Mouse (Mus musculus): ENCODE results near the gene Timmdc1. TPM values are rescaled to one million over a fixed set of nuclear protein-coding genes. Genes with fewer than 3 reads are reported as not detected.

Timmdc1 gene
- total RNA-seq (2018; cell fraction: chromatin; rRNA removed), result 10 to 100 TPM in 16 of 26 experiments, 1 to 10 TPM in 10; 4.5 to 18.5 (median 10.8) TPM
- 10 to 100 TPM; 11.3 to 18.7 (median 16.0) TPM for total RNA-seq (2018; cell fraction: cytosol; rRNA removed)
- total RNA-seq (2018; cell fraction: nucleus; rRNA removed), result 10 to 100 TPM in 19 of 26 experiments, 1 to 10 TPM in 7; 6.9 to 22.7 (median 14.7) TPM
- 9.5 to 17.4 TPM (median 10.5 TPM) in 3 replicates for polyA plus RNA-seq (2018)

DNA sequence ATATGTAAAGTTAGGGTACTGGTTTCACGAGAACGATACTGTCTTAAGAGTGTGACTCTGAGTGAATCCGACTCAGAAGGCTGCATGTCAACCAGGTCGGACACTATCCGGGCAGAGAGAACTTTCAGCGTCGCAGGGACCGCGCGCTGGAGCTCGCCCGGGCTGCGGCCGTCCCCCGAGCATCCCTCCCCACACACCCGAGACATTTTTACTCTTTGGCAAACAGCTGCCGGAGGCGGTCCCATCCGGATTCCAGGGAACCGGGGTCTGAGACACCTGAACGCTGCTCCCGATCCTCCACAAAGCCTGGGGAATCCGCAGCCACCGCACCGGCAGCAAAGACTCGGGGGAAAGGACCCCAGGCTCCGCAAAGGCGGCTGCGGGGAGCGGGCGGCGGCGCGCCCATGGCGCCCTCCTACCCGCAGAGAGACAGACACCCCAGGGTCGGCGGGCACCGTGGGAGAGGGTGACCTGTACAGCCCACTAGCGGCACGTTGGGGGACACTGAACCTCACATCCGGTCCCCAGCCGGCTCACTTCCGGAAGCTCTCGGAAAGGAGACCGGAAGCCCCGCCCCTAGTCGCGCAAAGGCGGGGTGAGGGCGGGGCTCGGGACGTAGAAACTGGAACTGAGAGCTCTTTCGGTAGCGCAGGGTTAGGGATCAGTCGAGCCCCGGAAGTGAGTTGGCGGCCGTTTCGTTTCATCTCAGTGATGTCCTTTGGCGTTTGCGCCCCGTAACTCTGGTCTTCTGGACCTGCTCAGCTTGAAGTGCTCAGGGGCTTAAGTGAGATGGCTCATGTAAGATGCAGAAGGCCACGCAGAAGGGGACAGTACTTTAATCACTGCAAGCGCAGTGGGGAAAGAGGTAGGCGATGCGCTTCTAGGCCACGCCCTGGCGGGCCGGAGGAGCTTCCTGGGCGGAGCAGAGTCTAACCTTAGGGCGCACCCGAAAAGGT is at the start of gene Timmdc1:
Timmdc1 (minus strand) TSS at position 535 of the 956 bp plus-strand sequence.
- H3K4me3 ChIP-seq (ENCODE audit: inconsistent target), result peak within 1 kb of the TSS; percentile 73
- H3K36me3 ChIP-seq (ENCODE audit: inconsistent target), result peaks cover 21% of the 10 kb centered on the region; the same call in 1 of the 2 replicates
- WGBS (ENCODE audit: missing documents), result 1% methylated on average over 73 of the region's 73 CpGs

DNA sequence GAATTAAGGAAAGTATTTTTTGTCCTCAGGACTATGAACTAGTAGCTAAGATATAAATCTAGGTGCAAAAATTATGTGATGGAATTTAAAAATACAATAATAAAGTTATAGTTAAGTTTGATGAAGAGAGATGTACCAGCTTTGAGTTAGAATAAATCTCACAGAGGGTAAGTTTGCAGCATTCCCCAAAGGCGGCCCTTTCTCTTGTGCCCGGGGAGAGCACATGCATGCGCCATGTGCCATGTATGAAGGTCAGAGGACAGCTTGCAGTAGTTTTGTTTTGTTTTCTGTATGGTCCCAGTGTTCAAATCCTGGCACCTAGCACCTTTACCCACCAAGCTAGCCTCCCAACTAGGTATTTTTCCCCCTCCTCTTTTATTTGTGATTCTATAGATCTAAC is 49.0 kb upstream of the Timmdc1 start:
- Histone ChIP-seq H3K36me3 (ENCODE audit: inconsistent target) (peaks cover 43% of the 10 kb centered on the region), H3K27ac (no peak overlapping the region)
- WGBS (ENCODE audit: missing documents), result 93% methylated on average over 3 of the region's 3 CpGs

More for the DNA sequence above, at the start of gene Timmdc1:
- H3K79me2 ChIP-seq (ENCODE audit: inconsistent target), result peaks cover 15% of the 10 kb centered on the region; the same call in 1 of the 2 replicates
- H3K27ac ChIP-seq, result peak within 1 kb of the TSS; percentile 84

DNA sequence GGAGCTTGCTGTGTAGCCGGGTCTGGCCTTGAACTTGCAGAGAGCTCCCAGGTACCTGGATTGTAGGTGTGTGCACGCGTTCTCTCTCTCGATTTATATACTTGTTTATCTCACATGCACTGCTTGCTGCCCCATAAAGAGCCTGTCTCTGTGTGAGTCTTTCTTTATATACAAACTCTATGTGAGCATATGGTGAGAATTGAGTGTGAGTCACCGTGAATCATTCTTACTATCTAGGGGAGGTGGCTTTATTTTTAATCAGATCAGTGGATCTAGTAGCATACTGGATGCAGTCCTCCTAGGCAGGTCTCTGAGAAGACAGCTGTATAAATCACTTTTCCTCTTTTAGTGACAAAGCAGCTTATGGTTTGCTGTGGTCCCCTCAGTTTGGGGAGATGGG is 45.7 kb upstream of the Timmdc1 start:
- Histone ChIP-seq H3K4me3 (ENCODE audit: inconsistent target) (no peak overlapping the region), H3K36me3 (ENCODE audit: inconsistent target) (peaks cover 30% of the 10 kb centered on the region), H3K27ac (no peak overlapping the region), H3K79me2 (ENCODE audit: inconsistent target) (peaks cover 83% of the 10 kb centered on the region)
- 88% methylated on average over 5 of the region's 5 CpGs for WGBS (ENCODE audit: missing documents)

More for the DNA sequence above, 49.0 kb upstream of the Timmdc1 start:
- peaks cover 50% of the 10 kb centered on the region for H3K79me2 ChIP-seq (ENCODE audit: inconsistent target)
- no peak overlapping the region for H3K4me3 ChIP-seq (ENCODE audit: inconsistent target)

DNA sequence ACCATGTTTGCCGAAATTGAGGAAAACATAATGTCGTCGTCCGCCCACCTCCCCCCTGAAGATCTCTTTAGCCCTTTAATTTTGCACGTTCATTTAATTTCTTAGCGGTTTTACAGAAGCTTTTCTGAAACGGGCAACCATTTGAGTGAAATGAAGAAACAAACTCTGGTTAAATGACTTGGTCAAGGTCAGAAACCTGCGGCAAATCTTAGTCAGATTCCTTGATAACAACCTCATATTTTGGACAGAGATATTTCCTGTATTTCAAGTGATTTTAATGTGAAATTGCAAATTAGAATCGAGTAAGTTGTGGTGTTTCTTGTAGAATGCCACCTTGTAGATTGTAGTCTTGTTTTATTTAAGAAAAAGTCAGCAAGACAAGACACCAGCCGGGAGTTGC is 41.1 kb upstream of the Timmdc1 start:
- H3K4me3 ChIP-seq (ENCODE audit: inconsistent target), result peak overlapping the region; percentile 96
- 0 out of 2 replicates have a peak, but pooled peaks cover 6% of the 10 kb centered on the region for H3K36me3 ChIP-seq (ENCODE audit: inconsistent target)
- no peak overlapping the region; the same call in 1 of the 2 replicates for H3K27ac ChIP-seq
- peaks cover 57% of the 10 kb centered on the region for H3K79me2 ChIP-seq (ENCODE audit: inconsistent target)
- WGBS (ENCODE audit: missing documents), result 39% methylated on average over 10 of the region's 10 CpGs

DNA sequence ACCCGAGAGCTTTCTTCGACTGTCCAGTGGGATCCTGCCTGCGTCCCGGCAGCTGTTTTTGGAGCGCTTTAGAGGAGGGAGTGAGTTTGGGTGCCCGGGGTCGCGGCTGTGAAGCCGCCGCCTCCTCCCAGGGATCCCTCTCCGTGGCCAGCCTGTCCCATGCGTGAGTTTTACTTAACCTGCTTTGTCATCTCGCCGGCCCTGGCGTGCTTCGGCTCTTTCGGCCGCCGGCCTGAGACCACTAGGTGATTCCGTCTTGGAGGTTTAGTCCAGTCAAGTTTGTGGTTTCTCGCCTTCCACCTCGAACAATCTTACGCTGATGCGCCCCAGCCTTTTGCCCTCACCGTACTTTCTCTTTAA is 40.5 kb upstream of the Timmdc1 start:
- Histone ChIP-seq H3K36me3 (ENCODE audit: inconsistent target) (0 out of 2 replicates have a peak, but pooled peaks cover 6% of the 10 kb centered on the region), H3K27ac (peak overlapping the region; percentile 66), H3K4me3 (ENCODE audit: inconsistent target) (peak overlapping the region; percentile 96), H3K79me2 (ENCODE audit: inconsistent target) (peaks cover 53% of the 10 kb centered on the region)
- under 1% methylated on average over 25 of the region's 25 CpGs for WGBS (ENCODE audit: missing documents)

DNA sequence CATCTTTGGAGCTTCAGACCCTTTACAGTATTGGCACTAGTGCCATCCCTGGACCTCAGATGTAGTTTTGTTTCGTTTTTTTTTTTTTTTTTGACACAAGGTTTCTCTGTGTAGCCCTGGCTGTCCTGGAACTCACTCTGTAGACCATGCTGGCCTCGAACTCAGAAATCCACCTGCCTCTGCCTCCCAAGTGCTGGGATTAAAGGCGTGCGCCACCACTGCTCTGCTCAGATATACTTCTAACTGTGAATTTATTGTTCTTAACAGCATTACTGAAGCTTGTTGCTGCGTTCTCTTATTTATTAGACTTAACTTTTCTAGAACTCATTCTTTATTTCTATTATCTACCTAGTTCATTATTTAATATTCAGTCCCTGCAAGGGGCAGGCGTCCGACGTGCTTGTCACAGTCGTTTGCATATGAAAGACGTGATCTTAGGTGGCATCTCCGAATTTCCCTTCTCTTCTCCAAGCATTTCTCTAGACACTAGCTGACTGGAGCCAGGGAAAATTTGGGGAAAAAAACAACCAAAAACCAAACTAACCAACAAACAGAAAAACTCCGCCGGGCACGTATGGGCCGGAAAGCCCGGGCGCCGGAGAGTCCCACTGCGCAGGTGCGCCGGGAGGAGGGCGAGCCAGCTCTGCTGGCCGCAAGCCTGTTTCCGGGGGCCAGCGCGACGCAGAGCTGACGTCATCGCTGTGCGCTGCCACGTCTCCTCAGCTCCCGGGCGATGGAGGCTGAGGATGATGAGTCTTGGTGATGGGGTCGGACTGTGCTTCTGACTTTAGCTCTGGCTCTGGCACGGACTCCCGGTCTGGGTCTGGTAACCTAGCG is 39.9 kb upstream of the Timmdc1 start:
- H3K79me2 ChIP-seq (ENCODE audit: inconsistent target), result peaks cover 47% of the 10 kb centered on the region
- 0 out of 2 replicates have a peak, but pooled peaks cover 6% of the 10 kb centered on the region for H3K36me3 ChIP-seq (ENCODE audit: inconsistent target)
- WGBS (ENCODE audit: missing documents), result 6% methylated on average over 36 of the region's 37 CpGs
- peak overlapping the region; percentile 66 for H3K27ac ChIP-seq
- peak overlapping the region; percentile 96 for H3K4me3 ChIP-seq (ENCODE audit: inconsistent target)

DNA sequence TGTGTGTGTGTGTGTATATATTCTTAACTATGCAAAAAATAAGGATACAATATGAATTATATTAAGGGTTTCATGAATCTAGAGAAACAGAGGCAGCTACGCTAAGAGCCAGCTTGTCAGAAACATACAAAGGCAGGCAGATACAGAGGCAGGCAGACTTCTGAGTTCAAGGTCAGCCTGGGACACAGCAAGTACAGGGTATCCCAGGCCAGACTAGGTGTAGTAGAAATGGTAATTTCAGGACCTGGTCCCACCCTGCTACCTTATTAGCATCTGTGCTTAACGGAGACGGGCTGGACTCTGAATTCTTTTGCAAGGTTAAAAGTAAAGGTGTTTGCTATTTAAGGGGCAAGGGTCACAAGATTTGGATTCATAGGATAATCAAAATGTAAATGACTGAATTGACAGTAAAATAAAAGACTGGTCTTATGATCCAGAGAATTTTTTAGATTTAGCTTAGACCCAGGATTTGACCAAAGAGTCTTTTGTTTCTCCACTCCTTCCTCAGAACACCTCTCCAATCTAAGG is 35.8 kb upstream of the Timmdc1 start, which contains the start of gene Tmem39a:
Tmem39a (plus strand) TSS at position 478 of the 528 bp plus-strand sequence.
- Histone ChIP-seq H3K4me3 (ENCODE audit: inconsistent target) (no peak within 1 kb of the TSS), H3K27ac (no peak within 1 kb of the TSS), H3K36me3 (ENCODE audit: inconsistent target) (no peaks in the 10 kb centered on the region), H3K79me2 (ENCODE audit: inconsistent target) (peaks cover 6% of the 10 kb centered on the region)
- 85% methylated on average over 3 of the region's 3 CpGs for WGBS (ENCODE audit: missing documents)

DNA sequence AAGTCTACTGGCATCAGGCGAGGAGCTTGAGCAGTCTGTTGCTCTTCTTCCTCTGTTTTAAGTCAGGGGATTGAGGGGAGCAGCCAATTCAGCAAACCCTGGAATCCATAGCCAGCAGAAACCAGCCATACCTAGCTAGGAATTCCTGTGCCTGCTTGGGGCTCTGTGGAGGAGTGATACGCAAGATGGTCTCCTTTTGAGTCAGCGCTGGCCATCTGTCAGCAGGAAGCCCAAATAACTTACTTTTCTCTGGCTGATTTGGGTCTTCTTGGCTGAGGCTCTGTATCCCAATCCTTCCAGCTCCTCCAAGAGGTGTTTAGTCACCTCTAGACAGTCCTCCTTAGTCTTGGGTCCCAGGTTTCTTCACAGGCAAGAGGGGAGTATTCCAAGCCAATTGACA is 33.5 kb upstream of the Timmdc1 start:
- Histone ChIP-seq H3K4me3 (ENCODE audit: inconsistent target) (no peak overlapping the region), H3K27ac (no peak overlapping the region), H3K36me3 (ENCODE audit: inconsistent target) (no peaks in the 10 kb centered on the region), H3K79me2 (ENCODE audit: inconsistent target) (no peaks in the 10 kb centered on the region)
- 92% methylated on average over 3 of the region's 3 CpGs for WGBS (ENCODE audit: missing documents)

DNA sequence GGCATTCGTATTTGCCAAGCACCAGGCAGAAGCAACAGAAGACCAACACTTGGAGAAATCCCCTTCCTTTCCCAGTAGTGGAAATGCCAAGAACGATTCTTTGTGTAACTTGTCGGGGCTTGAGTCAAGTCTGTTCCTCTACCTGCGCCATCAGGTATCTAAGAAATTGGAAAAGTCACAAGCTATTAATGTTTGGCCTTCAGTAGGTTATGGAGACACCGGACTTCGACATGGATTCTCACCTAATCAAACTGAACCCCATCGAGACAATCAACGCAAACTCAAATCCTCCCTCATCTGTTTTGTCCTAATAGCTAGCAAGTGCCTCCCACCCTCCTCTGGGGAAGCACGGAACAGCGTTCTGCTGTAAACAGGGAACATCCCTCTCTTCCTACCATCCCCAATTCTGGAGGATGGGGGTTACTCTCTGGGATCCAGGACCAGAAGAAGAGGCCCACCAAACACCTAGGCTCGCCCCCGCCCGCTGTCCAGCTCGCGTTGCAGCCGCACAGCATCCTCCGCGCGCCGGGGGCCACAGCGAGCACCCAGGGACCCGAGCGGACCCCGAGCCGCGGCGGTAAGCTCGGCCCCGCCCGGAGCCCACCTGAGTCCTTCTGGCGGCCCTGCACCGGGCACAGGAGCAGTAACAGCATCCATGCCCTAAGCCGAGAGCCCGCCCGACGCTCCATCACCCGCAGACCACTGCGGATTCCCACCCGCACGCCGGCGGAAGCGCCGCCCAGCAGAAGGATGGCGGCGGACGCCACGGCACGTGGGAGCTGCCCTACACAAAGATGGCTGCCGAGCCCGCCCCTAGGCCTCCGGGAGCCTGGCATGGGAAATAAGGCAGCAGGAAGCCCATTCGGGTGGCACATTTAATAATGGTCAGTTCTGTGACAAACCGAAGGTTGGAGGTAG is 27.3 kb upstream of the Timmdc1 start, which contains the start of gene Poglut1:
Poglut1 (minus strand) TSS at position 780 of the 918 bp plus-strand sequence.
- WGBS (ENCODE audit: missing documents), result 4% methylated on average over 52 of the region's 54 CpGs
- Histone ChIP-seq H3K27ac (no peak within 1 kb of the TSS), H3K4me3 (ENCODE audit: inconsistent target) (peak within 1 kb of the TSS; percentile 54), H3K36me3 (ENCODE audit: inconsistent target) (peaks cover 10% of the 10 kb centered on the region; the same call in 1 of the 2 replicates), H3K79me2 (ENCODE audit: inconsistent target) (no peaks in the 10 kb centered on the region)

DNA sequence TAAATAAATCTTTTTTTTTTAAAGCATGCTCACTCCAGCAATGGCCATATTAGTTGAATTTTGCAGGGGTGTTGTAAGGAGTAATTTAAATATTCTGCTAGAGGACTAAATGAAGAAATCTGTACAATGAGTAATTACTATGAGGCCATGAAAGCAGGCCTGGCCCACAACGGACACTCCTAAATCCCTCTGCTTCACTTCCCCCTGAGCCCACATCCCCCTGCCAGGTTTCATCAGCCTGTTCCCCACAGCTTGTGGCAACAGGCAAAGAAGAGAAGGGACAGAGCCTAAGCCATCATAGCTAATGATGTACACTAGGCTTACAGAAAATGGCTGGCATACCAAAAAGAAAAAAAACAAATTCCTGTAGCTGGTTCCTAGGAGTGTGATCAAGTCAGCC is 25.5 kb upstream of the Timmdc1 start:
- H3K79me2 ChIP-seq (ENCODE audit: inconsistent target), result no peaks in the 10 kb centered on the region
- WGBS (ENCODE audit: missing documents), result 55% methylated on average over 1 of the region's 1 CpGs
- no peak overlapping the region for H3K27ac ChIP-seq
- no peak overlapping the region for H3K4me3 ChIP-seq (ENCODE audit: inconsistent target)
- peaks cover 10% of the 10 kb centered on the region; the same call in 1 of the 2 replicates for H3K36me3 ChIP-seq (ENCODE audit: inconsistent target)

DNA sequence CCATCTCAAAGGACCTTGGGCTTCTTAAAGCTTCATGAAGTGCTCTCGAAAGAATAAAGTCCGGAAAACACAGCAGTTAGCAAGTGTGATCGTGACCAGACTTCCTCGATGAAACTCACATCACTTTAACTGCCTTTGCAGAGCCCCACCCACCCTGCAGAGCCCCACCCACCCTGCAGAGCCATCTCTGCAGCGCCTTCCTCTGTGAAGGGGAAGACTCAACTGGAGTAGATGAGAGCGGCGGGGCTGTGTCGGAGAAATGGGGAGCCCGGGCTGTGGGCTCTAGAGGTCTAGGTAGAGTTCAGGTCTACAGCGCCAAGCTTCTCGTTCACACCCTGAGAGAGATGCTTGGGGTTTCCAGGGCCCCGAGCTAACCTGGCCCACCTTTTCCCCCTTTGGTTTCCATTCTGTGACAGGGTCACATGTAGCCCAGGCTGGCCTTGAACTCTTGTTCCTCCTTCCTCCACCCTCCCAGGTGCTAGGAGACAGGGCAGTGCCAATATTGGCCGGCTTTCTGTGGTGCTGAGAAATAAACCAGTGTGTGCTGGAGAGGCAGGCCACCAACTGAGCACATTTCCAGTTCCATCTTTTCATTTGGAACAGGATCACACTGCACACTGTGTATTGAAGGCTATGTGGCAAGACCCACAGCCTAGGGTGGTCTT is 16.4 kb upstream of the Timmdc1 start:
- 77% methylated on average over 13 of the region's 13 CpGs for WGBS (ENCODE audit: missing documents)
- no peaks in the 10 kb centered on the region for H3K79me2 ChIP-seq (ENCODE audit: inconsistent target)
- no peak overlapping the region for H3K27ac ChIP-seq
- peaks cover 26% of the 10 kb centered on the region for H3K36me3 ChIP-seq (ENCODE audit: inconsistent target)
- no peak overlapping the region for H3K4me3 ChIP-seq (ENCODE audit: inconsistent target)

DNA sequence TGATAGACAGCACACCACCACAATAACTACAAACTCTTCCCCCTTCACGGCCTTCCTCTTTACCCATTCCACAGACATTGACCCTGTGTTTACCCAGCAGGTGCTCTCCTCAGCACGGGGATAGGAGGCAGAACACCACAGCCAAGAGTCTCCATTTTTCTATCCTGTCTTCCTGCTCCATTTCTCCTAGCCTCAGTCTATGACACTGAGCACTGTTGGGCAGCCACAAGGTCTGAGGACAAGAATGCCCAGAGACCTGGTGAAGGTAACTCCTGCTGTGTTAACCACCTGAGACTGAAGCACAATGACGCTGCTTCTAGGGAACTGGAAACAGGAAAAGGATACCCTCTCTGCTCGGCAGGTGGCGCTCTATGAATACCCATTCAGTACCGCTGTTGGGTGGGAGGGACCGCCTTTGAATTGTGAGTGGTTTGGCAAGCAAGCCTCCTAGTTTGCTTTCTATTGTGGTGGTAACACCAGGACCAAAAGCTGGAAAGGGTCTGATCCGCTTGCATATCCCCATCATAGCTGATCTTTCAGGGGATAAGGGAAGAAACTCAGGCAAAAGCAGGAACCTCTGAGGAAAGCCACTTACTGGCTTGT is 14.2 kb upstream of the Timmdc1 start:
- Histone ChIP-seq H3K79me2 (ENCODE audit: inconsistent target) (no peaks in the 10 kb centered on the region), H3K36me3 (ENCODE audit: inconsistent target) (peaks cover 19% of the 10 kb centered on the region; the same call in 1 of the 2 replicates), H3K4me3 (ENCODE audit: inconsistent target) (no peak overlapping the region), H3K27ac (no peak overlapping the region)
- WGBS (ENCODE audit: missing documents), result 51% methylated on average over 8 of the region's 8 CpGs

Data from macrophage (primary cell).